Mouse (Mus musculus): ENCODE measurements at regions not wholly inside any gene's neighbourhood (a gene's known extent, or its start where the extent isn't known, plus 50 kb on each side); places are given as distances from the start of the nearest gene placed in this dataset.
A peak's percentile ranks its signal among the peaks of the same experiment; 100 is the strongest.

DNA sequence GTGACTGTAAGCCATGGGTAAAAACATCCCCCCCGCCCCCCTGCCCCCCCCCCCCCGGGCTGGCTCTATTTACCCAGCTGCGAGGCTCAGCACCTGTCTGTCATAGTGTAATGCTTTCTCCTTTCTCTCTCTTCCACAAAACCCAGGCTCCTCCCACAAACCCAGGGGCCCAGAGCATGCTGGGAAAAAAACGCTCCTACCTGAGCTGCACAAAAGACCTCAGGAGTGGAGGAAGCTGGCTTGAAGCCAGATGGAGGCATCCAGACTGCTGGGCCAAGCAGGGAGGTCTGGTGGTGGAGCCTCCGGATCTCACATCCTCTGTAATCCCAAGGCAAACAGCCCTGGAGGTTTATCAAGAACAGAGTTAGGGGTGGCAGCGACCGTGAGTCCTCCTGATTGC is 553.6 kb downstream of the Med13l start:
- intact Hi-C loops (cut with DNase I), result no loop called here
- no peak overlapping the region for H3K4me3 ChIP-seq
- DNase-seq, result no peak
- TF ChIP-seq CTCF (IDR thresholded peaks at IDR 0.05), result no peak
- no peak overlapping the region for H3K27ac ChIP-seq

DNA sequence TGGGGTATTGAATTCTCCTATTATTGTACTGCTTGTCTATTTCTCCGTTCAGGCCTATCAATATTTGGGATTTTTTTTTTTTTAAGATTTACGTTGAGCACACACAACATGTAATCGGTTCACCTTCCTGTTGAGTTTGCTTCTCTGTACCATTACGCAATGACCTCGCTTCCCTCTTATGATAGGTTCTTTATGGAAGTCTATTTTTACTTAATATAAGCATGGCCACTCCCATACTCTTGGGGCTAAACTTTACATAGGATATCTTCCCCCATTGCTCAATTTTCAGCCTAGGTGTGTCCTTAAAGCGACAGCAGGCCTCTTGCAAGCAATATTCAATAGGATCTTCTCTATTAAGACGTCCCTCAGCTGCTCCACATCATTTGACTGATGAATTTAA is 544.7 kb upstream of the Tbx3 start:
- intact Hi-C loops (cut with DNase I), result no loop called here
- no peak for TF ChIP-seq CTCF (IDR thresholded peaks at IDR 0.05)
- Histone ChIP-seq H3K27ac (no peak overlapping the region; the same call in 1 of the 2 replicates), H3K4me3 (no peak overlapping the region)
- no peak for DNase-seq

DNA sequence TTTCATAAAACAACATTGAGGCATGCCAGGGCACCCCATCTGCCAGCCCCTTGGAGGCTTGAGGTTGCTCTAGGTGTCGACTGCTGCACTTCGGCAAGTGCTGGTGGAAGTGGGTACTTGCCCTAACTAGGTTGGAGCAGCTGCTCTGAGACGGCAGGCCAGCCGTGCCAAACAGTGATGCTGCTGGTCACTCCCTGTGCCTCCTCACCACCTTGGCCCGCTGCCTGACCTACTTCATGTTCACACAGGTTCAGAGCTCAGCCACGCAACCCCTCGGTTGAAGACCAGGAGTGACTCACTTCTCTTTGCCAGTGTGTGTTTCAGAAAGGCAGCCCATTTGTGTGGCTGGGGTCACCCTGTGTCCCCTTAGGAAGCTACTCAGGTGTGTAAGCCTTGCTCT is 540.3 kb upstream of the Tbx3 start:
- H3K27ac ChIP-seq, result no peak overlapping the region
- intact Hi-C loops (cut with DNase I), result no loop called here
- no peak for DNase-seq
- H3K4me3 ChIP-seq, result no peak overlapping the region
- TF ChIP-seq CTCF (IDR thresholded peaks at IDR 0.05), result no peak

DNA sequence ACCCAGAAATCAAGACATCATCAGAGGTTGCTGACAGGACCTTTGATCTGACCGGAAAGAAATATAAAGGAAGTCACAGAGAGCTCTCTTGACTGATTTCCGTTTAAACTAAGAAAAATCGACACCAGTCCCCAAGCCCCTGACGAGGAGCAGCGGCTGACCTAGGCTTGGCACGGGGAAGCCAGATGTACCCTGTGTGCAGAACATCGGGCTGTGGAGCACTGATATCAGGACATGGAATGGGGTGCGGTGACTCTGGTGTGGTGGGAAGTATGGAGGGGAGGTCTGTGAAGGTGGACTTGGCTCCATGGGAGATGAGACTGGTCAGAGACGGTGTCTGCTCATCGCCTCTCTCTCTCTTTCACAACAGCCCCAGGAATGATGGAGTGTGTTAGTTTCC is 539.0 kb upstream of the Tbx3 start:
- TF ChIP-seq CTCF (IDR thresholded peaks at IDR 0.05), result no peak
- intact Hi-C loops (cut with DNase I), result no loop called here
- H3K4me3 ChIP-seq, result no peak overlapping the region
- H3K27ac ChIP-seq, result no peak overlapping the region
- no peak for DNase-seq

GRCm38 (mm10) chr5:119133378-119133777 is 537.1 kb upstream of the Tbx3 start:
- no peak overlapping the region for H3K4me3 ChIP-seq
- no peak for TF ChIP-seq CTCF (IDR thresholded peaks at IDR 0.05)
- no peak for DNase-seq
- intact Hi-C loops (cut with DNase I), result no loop called here
- no peak overlapping the region for H3K27ac ChIP-seq

GRCm38 (mm10) chr5:119136916-119137315 is 533.6 kb upstream of the Tbx3 start:
- TF ChIP-seq CTCF (IDR thresholded peaks at IDR 0.05), result no peak
- intact Hi-C loops (cut with DNase I), result no loop called here
- H3K27ac ChIP-seq, result no peak overlapping the region
- DNase-seq, result no peak
- H3K4me3 ChIP-seq, result no peak overlapping the region

DNA sequence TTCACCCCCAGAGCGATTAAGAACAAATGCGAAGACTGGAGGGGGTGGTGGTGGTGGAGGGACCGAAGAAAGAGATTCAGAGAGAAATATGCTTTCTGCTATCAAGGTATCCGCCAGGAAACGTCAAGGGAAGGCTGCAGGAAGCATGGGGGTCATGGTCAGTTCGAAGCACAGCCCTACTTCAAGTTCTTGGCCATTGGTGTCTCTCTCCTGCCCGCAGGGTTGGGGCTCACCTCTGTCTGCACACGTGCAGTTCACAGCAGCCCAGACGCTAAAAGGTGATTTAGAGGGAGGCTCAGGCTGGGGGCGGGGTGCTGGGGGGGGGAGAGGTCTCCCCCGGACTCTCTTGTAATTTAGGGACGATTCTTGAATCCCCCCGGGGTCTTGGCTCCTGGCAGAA is 533.1 kb upstream of the Tbx3 start:
- TF ChIP-seq CTCF (IDR thresholded peaks at IDR 0.05), result no peak
- intact Hi-C loops (cut with DNase I), result no loop called here
- DNase-seq, result no peak
- H3K4me3 ChIP-seq, result 0 out of 2 replicates have a peak overlapping the region, but pooled peaks have one; percentile 0
- no peak overlapping the region for H3K27ac ChIP-seq

DNA sequence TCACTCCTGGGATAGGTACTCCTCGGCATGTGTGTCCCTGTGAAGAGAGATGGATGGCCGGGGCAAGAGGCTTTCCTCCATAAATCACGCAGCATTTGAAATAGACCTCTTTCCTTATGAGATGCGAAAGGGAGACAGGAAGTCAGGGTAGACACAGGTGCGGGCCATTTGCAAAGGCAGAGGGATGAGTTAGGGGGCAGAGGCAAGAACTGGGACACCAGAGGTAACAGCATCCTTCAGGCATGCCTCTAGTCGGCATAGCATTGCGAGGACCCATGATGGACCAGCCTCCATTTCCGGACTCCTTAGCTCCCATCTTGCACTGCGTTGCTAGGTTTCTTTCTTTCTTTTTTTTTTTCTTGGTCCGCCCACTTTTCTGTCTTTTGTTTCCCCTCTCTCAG is 532.6 kb upstream of the Tbx3 start:
- peak overlapping the region; percentile 0; the same call in 1 of the 2 replicates for H3K4me3 ChIP-seq

GRCm38 (mm10) chr5:119138293-119138692 is 532.2 kb upstream of the Tbx3 start:
- no peak for TF ChIP-seq CTCF (IDR thresholded peaks at IDR 0.05)
- intact Hi-C loops (cut with DNase I), result no loop called here
- DNase-seq, result no peak
- Histone ChIP-seq H3K4me3 (0 out of 2 replicates have a peak overlapping the region, but pooled peaks have one; percentile 0), H3K27ac (no peak overlapping the region)

More for the DNA sequence above, 532.6 kb upstream of the Tbx3 start:
- no peak for DNase-seq
- H3K27ac ChIP-seq, result no peak overlapping the region
- no peak for TF ChIP-seq CTCF (IDR thresholded peaks at IDR 0.05)
- intact Hi-C loops (cut with DNase I), result no loop called here

GRCm38 (mm10) chr5:119139336-119139735 is 531.1 kb upstream of the Tbx3 start:
- H3K4me3 ChIP-seq, result no peak overlapping the region
- no peak for TF ChIP-seq CTCF (IDR thresholded peaks at IDR 0.05)
- no peak for DNase-seq
- no peak overlapping the region for H3K27ac ChIP-seq
- intact Hi-C loops (cut with DNase I), result no loop called here

DNA sequence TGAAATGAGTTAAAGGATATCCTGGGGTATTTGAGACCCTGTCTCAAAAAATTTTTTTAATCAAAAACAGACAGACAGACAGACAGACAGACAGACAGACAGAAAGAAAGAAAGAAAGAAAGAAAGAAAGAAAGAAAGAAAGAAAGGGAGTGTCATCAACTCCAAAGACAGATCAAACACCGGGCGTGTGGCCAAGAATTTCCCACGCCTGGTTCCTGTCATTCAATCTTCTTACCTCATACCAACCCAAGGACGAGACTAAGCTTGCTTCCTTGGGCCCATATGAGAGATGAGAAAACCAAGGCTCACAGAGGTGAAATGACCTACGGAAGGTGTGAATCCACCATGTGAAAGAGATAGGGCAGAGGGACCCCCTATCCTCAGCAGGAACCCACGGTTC is 530.7 kb upstream of the Tbx3 start:
- H3K27ac ChIP-seq, result no peak overlapping the region
- DNase-seq, result no peak
- intact Hi-C loops (cut with DNase I), result no loop called here
- H3K4me3 ChIP-seq, result no peak overlapping the region
- TF ChIP-seq CTCF (IDR thresholded peaks at IDR 0.05), result no peak

- TF ChIP-seq CTCF (IDR thresholded peaks at IDR 0.05), result no peak
- no peak for DNase-seq
- H3K27ac ChIP-seq, result no peak overlapping the region
- H3K4me3 ChIP-seq, result no peak overlapping the region
- intact Hi-C loops (cut with DNase I), result no loop called here
Observed at GRCm38 (mm10) chr5:119143411-119143810, 527.1 kb upstream of the Tbx3 start.

GRCm38 (mm10) chr5:119149389-119150185 is 520.9 kb upstream of the Tbx3 start:
- no peak overlapping the region for H3K27ac ChIP-seq
- no peak for DNase-seq
- intact Hi-C loops (cut with DNase I), result no loop called here
- no peak for TF ChIP-seq CTCF (IDR thresholded peaks at IDR 0.05)
- no peak overlapping the region for H3K4me3 ChIP-seq

GRCm38 (mm10) chr5:119153086-119153485 is 517.4 kb upstream of the Tbx3 start:
- Histone ChIP-seq H3K4me3 (no peak overlapping the region), H3K27ac (no peak overlapping the region)
- intact Hi-C loops (cut with DNase I), result no loop called here
- no peak for TF ChIP-seq CTCF (IDR thresholded peaks at IDR 0.05)
- no peak for DNase-seq

Measured in gastrocnemius, adult 2 months (tissue).